Mouse (Mus musculus) lung, postnatal 0 days (tissue): ENCODE data around the gene Mfsd11. TPM values are rescaled to one million over a fixed set of nuclear protein-coding genes. Genes with fewer than 3 reads are reported as not detected.

Source experiments
- ATAC-seq: fragments of 200-750 bp; cut with Nextera tagmentation; 2 replicates; pipeline ENCODE4 v1.8.0; 2017; ENCODE audit warnings: moderate library complexity
- DNase-seq: peaks from one replicate; pipeline ENCODE4 v3.0.0-alpha.2; 2016; ENCODE audit warnings: low spot score
- H3K27ac ChIP-seq: fragments of 300-500 bp; sonication (generic); 2 replicates; pipeline ENCODE4 v1.5.1; 2014; ENCODE audit warnings: antibody characterized with exemption, mild to moderate bottlenecking, low read length, mixed read lengths
- H3K27me3 ChIP-seq: fragments of 300-500 bp; sonication (generic); replicated peaks from 2 replicates; pipeline ENCODE4 v1.6.1; 2014; ENCODE audit warnings: low read length, mixed read lengths; ENCODE audit not compliant: insufficient read depth
- H3K36me3 ChIP-seq: fragments of 300-500 bp; sonication (generic); 2 replicates; pipeline ENCODE4 v1.6.1; 2014; ENCODE audit warnings: low read length, mixed read lengths; ENCODE audit not compliant: insufficient read depth
- H3K4me1 ChIP-seq: fragments of 300-500 bp; sonication (generic); 2 replicates; pipeline ENCODE4 v1.6.1; 2014; ENCODE audit warnings: antibody characterized with exemption, low read depth, low read length, mixed read lengths; ENCODE audit not compliant: insufficient read depth
- H3K4me2 ChIP-seq: fragments of 300-500 bp; sonication (generic); replicated peaks from 2 replicates; pipeline ENCODE4 v1.6.1; 2014; ENCODE audit warnings: low read depth, mild to moderate bottlenecking, low read length, moderate library complexity, mixed read lengths
- H3K4me3 ChIP-seq: fragments of 300-500 bp; sonication (generic); 2 replicates; pipeline ENCODE4 v1.5.1; 2014; ENCODE audit warnings: low read depth, low read length
- H3K9ac ChIP-seq: fragments of 300-500 bp; sonication (generic); replicated peaks from 2 replicates; pipeline ENCODE4 v1.6.1; 2014; ENCODE audit warnings: low read depth, mild to moderate bottlenecking
- H3K9me3 ChIP-seq: fragments of 300-500 bp; sonication (generic); 2 replicates; pipeline ENCODE4 v1.6.1; 2016; ENCODE audit warnings: low read length, mixed read lengths
- CTCF ChIP-seq: IDR thresholded peaks from 2 replicates; pipeline ENCODE4 v1.5.1; 2016; ENCODE audit warnings: antibody characterized with exemption, mild to moderate bottlenecking
- EP300 ChIP-seq: IDR thresholded peaks from 2 replicates; pipeline ENCODE4 v1.6.1; 2016; ENCODE audit warnings: antibody characterized with exemption, mild to moderate bottlenecking, control low read depth
- WGBS: fragments of 180-500 bp; shearing (Covaris S2); extraction: QIAGEN DNeasy Blood & Tissue Kit; methylation state at CpG from one replicate; pipeline ENCODE4 v1.1.7; 2014; 5-methylcytosine and 5-hydroxymethylcytosine counted together
- polyA plus RNA-seq: library from polyadenylated mRNA; unstranded; fragments of >200 nt; fragmentation: Nextera tagmentation; extraction: Ambion mirVana; gene quantifications from 2 replicates; pipeline ENCODE4 v1.2.1, GENCODE M21; 2015

Gene Mfsd11
- polyA plus RNA-seq, 1 experiment from 2014 or later, result 44.7 TPM

DNA sequence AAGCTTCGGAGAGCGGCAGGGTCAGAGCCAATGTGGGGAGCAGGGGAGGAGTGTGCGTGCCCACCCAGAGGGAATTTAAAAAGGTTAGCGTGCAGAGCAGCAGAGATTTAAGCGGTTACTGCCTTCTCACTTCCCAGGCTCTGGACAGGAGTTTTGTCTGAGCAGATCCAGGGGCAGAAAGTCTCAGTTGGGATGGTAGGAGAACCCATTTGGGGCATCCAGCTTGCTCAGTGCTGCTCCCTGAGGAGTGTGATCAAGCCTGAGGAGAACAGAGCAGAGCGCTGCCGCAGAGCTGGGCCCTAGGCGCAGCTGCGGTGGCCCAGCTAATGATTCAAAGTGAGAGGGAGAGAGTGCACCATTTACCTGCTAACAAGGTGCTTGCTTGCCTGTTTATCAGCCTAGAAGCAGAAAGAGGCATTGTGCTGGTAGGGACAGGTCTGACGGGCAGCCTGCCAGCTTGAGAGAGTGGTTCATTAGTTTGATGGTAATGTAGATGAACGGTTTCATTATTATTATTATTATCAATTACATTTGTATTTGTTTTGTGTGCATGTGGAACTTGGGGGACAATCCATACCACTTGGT lies 43.3 kb upstream of the Mfsd11 start:
- H3K27me3 ChIP-seq, result no peaks in the 10 kb centered on the region
- ATAC-seq (no peak), DNase-seq (no peak)
- 77% methylated on average over 11 of the region's 11 CpGs for WGBS
- no peaks in the 10 kb centered on the region for H3K9me3 ChIP-seq
- no peaks in the 10 kb centered on the region for H3K36me3 ChIP-seq
- no peak overlapping the region for H3K27ac ChIP-seq
- no peak for TF ChIP-seq EP300
- no peak for TF ChIP-seq CTCF
- H3K4me3 ChIP-seq, result no peak overlapping the region
- H3K9ac ChIP-seq, result no peak overlapping the region
- H3K4me1 ChIP-seq, result peaks cover 19% of the 10 kb centered on the region
- H3K4me2 ChIP-seq, result no peak overlapping the region

DNA sequence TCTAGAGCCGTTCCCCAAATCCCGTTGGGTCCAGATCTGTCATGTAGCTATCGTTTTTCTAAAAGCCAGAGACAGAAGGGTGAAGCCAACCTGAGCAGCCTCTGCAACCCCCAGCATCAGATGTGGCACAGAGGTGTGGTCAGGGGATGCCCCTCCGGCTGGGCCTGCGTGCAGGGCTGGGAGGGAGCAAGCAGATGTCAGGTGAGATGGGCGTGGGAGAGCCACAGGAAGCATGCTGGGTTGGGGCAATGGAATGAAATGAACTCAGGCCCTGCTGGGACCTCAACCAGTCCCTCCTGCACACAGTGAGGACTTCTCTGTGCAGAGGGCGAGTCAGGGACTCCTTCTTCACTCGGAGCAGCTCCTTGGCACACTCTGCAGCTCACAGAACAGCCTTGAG lies 42.7 kb upstream of the Mfsd11 start:
- WGBS, result 81% methylated on average over 8 of the region's 8 CpGs
- no peak overlapping the region for H3K4me3 ChIP-seq
- H3K27me3 ChIP-seq, result no peaks in the 10 kb centered on the region
- peaks cover 19% of the 10 kb centered on the region for H3K4me1 ChIP-seq
- no peaks in the 10 kb centered on the region for H3K36me3 ChIP-seq
- no peak for ATAC-seq
- no peak overlapping the region for H3K4me2 ChIP-seq
- DNase-seq, result no peak
- TF ChIP-seq EP300 (no peak), CTCF (no peak)
- no peaks in the 10 kb centered on the region for H3K9me3 ChIP-seq
- no peak overlapping the region for H3K9ac ChIP-seq
- no peak overlapping the region for H3K27ac ChIP-seq

DNA sequence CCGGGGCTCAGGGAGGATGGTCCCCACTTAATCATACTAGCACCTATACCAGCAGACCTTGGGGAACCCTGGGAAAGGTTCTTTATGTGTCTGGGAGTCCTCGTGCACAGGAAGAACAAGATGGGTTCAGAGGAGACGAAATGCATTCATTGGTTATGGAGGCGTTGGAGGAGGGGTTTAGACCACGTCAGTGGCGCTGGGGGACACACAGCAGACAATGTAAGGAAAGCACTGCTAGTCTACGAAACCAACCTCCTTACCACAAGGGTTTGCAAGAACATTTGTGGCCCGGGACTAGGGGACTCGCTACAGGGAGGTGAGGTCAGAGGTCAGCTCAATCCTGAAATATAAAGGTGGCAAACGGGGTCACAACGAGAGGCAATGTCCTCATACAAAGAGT lies 41.7 kb upstream of the Mfsd11 start:
- no peaks in the 10 kb centered on the region for H3K36me3 ChIP-seq
- no peaks in the 10 kb centered on the region for H3K27me3 ChIP-seq
- no peak overlapping the region for H3K9ac ChIP-seq
- H3K9me3 ChIP-seq, result no peaks in the 10 kb centered on the region
- DNase-seq (no peak), ATAC-seq (no peak)
- H3K4me3 ChIP-seq, result no peak overlapping the region
- H3K4me2 ChIP-seq, result no peak overlapping the region
- H3K4me1 ChIP-seq, result peaks cover 22% of the 10 kb centered on the region
- H3K27ac ChIP-seq, result no peak overlapping the region
- 81% methylated on average over 11 of the region's 11 CpGs for WGBS
- no peak for TF ChIP-seq EP300

DNA sequence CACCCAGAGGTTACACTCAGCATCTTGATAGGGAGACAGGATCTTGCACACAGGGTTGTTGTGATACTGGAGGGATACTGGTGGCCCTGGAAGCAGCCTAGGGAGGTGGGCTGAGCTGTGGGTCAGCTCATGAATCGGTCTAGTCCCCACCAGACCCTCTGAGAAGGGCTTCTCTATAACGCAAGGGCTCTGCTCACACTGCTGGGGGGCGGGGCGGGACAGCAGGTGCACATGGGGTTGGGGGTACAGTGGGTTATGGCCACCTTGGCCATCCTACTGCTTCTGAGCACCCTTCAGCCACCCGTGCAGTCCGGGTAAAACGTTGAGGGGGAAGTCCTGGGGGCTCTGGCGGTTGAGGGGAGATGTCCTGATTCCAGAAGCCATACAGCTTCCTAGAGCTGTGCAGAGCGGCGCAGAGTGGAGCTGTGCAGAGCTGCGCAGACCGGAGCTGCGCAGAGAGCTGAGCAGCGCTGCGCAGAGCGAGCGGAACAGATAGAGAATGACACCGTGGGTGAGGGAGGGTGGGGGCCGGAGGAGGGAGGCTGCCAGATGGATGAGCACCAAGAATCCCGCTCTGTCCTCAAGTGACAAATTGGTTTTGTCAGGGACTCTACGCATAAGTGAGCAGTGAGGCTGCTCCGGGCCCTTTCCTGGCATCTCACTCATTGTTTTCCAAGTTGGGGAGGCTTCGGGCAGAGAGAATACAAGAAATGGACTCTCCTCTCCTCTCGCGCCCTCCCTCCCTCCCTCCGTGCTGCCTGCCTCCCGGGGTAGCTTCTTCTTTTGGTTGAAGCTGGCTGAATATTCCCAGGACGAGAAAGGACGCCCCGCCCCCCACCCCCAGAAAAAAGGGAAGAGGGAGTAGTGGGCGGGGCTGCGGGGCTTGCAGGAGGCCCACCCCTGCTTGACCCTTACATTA lies 41.0 kb upstream of the Mfsd11 start:
- Histone ChIP-seq H3K9me3 (no peaks in the 10 kb centered on the region), H3K27me3 (no peaks in the 10 kb centered on the region), H3K4me2 (peak overlapping the region; percentile 50), H3K27ac (no peak overlapping the region), H3K9ac (no peak overlapping the region), H3K4me3 (no peak overlapping the region), H3K4me1 (peaks cover 22% of the 10 kb centered on the region), H3K36me3 (no peaks in the 10 kb centered on the region)
- peak; percentile 58 for ATAC-seq
- TF ChIP-seq EP300 (no peak), CTCF (no peak)
- WGBS, result 17% methylated on average over 29 of the region's 32 CpGs
- peak; percentile 86 for DNase-seq

DNA sequence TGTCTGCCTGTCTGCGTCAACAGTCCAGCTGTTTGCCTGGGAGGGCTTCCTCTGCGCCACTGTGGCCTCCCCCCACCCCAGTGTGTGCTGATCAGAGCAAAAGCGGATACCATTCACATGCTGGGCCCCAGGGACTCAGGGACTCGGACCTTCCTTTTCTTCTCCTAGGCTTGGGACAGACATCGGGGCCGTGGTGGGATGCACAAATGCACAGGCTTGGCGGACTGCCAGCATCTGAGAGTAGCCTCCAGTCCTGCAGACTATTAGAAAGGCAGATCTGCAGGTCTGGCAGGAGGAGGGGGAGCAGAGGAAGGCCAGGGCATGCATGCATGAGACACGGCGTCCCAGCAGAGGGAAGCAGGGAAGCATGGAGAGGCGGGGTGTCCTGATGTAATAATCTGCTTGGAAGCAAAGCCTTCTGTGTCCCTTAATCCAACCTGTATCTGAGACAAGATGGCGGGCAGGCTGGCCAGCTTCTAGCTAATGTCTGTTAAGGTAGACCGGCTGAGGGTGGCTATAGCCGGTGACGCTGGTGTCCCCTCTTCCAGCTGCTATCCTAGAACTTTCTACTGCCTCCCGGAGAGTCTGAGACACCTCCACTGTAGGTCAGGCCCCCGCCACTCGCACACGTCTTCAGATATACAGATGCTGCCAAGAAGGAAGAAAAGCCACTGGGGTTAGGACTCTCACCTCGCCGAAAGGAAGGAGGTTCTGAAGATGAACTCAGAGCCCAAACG lies 39.3 kb upstream of the Mfsd11 start:
- ATAC-seq, result no peak

DNA sequence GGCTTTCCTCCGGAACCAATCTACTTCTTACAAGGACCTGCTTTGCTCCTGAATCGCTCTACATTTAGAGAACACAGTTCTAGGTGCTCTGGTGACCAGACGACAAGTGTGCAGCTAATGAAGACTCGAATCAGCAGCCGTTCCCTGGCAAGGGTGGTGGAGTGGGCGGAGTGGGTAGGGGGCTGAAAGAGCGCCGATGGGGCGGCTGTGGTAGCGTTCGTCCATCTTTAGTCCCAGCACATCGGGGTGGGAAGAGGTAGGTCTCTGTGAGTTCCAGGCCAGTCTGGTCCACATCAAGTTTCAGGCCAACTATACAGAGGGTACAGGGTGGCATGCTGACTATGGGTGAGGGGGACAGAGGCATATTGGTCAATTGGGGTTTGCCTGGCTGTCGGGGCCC lies 38.6 kb upstream of the Mfsd11 start:
- Histone ChIP-seq H3K4me3 (no peak overlapping the region), H3K27ac (peak overlapping the region; percentile 89), H3K36me3 (no peaks in the 10 kb centered on the region), H3K9me3 (no peaks in the 10 kb centered on the region), H3K27me3 (no peaks in the 10 kb centered on the region), H3K9ac (no peak overlapping the region), H3K4me1 (peaks cover 22% of the 10 kb centered on the region), H3K4me2 (no peak overlapping the region)
- DNase-seq, result no peak
- no peak for TF ChIP-seq EP300
- no peak for TF ChIP-seq CTCF
- no peak for ATAC-seq
- WGBS, result 78% methylated on average over 13 of the region's 13 CpGs

More for the DNA sequence above, 39.3 kb upstream of the Mfsd11 start:
- H3K27me3 ChIP-seq, result no peaks in the 10 kb centered on the region
- no peak overlapping the region for H3K9ac ChIP-seq
- H3K4me1 ChIP-seq, result peaks cover 22% of the 10 kb centered on the region
- no peak for DNase-seq
- no peak overlapping the region for H3K4me3 ChIP-seq
- no peak overlapping the region for H3K4me2 ChIP-seq
- TF ChIP-seq EP300 (no peak), CTCF (peak; percentile 46)
- WGBS, result 53% methylated on average over 21 of the region's 21 CpGs
- no peaks in the 10 kb centered on the region for H3K36me3 ChIP-seq
- no peaks in the 10 kb centered on the region for H3K9me3 ChIP-seq
- peak overlapping the region; percentile 89; the same call in 1 of the 2 replicates for H3K27ac ChIP-seq
